8 mouse cellular contexts compared by ENCODE assay signal in the genomic region with DNA sequence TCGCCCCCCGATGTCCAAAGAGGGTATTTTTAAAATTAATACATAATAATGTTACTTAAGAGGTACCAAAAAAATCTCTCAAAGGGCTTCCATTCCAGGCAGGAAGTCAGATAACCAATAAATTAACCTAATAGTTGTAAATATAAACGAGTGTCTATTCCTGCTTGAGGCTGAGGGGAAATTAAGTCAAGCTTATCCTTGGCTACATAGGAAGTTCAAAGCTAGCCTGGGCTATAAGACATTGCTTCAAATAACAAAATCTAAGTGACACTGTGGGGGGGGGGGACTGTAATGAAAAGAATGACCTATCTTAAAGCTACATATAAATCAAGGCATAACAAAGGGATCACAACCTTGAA. TPM values are rescaled to one million over a fixed set of nuclear protein-coding genes. Genes with fewer than 3 reads are reported as not detected.
A peak's percentile ranks its signal among the peaks of the same experiment; 100 is the strongest.
DNase-seq lines count a peak whose midpoint lies in the region; ATAC-seq lines count a peak whose summit lies in the region.

No protein-coding gene starts in this region.

- DNase-seq in heart, postnatal 4 days, result no peak
- DNase-seq in adrenal gland, adult (ENCODE audit: inconsistent age in 2 of 2, low spot score in 1 of 2), result no peak
- DNase-seq in layer of hippocampus, postnatal 25 days (ENCODE audit: extremely low spot score in 1 of 2, low spot score in 1 of 2), result no peak
- no peak for DNase-seq in spleen, postnatal 14 days (ENCODE audit: low spot score in 2 of 2)

- peaks cover 13% of the 10 kb centered on the region for H3K4me1 ChIP-seq in heart, embryonic 12.5 days (replicated peaks)
- H3K4me1 ChIP-seq in forebrain, embryonic 16.5 days (replicated peaks; ENCODE audit: control insufficient read depth, insufficient read depth, low read length), result peaks cover 23% of the 10 kb centered on the region
- H3K4me1 ChIP-seq in liver, embryonic 16.5 days (ENCODE audit: control insufficient read depth, low read depth, low read length), result peaks cover 20% of the 10 kb centered on the region

- H3K4me2 ChIP-seq in heart, embryonic 12.5 days, result no peak overlapping the region
- peak overlapping the region; percentile 49 for H3K4me2 ChIP-seq in forebrain, embryonic 16.5 days (ENCODE audit: low read length)
- H3K4me2 ChIP-seq in liver, embryonic 16.5 days (ENCODE audit: low read depth, low read length), result peak overlapping the region; percentile 81

- peak overlapping the region; percentile 87; the same call in 1 of the 2 replicates for H3K4me3 ChIP-seq in heart, embryonic 12.5 days
- no peak overlapping the region; the same call in 1 of the 2 replicates for H3K4me3 ChIP-seq in forebrain, embryonic 16.5 days (replicated peaks; ENCODE audit: low read length)
- H3K4me3 ChIP-seq in liver, embryonic 16.5 days (ENCODE audit: low read depth, low read length), result no peak overlapping the region; the same call in 1 of the 2 replicates

- H3K9me3 ChIP-seq in heart, embryonic 12.5 days (replicated peaks), result no peaks in the 10 kb centered on the region
- H3K9me3 ChIP-seq in forebrain, embryonic 16.5 days (ENCODE audit: control insufficient read depth, low read length), result no peaks in the 10 kb centered on the region
- no peaks in the 10 kb centered on the region for H3K9me3 ChIP-seq in liver, embryonic 16.5 days (replicated peaks; ENCODE audit: control insufficient read depth, low read length)

- ATAC-seq in heart, embryonic 12.5 days (ENCODE audit: insufficient number of reproducible peaks, low FRiP score), result no peak
- peak; percentile 22 for ATAC-seq in CD4-positive, CD25-positive, alpha-beta regulatory T cell, adult 4 months
- ATAC-seq in forebrain, embryonic 16.5 days, result no peak
- ATAC-seq in liver, embryonic 16.5 days (ENCODE audit: low read depth), result no peak

- no peaks in the 10 kb centered on the region for H3K36me3 ChIP-seq in heart, embryonic 12.5 days
- no peaks in the 10 kb centered on the region for H3K36me3 ChIP-seq in forebrain, embryonic 16.5 days (ENCODE audit: control insufficient read depth, insufficient read depth)
- H3K36me3 ChIP-seq in liver, embryonic 16.5 days (ENCODE audit: control insufficient read depth, insufficient read depth), result no peaks in the 10 kb centered on the region

- H3K9ac ChIP-seq in heart, embryonic 12.5 days, result no peak overlapping the region
- H3K9ac ChIP-seq in forebrain, embryonic 16.5 days (replicated peaks; ENCODE audit: low read depth, low read length), result no peak overlapping the region
- no peak overlapping the region for H3K9ac ChIP-seq in liver, embryonic 16.5 days (ENCODE audit: low read depth, low read length)

- H3K27me3 ChIP-seq in heart, embryonic 12.5 days (replicated peaks), result no peaks in the 10 kb centered on the region
- no peaks in the 10 kb centered on the region for H3K27me3 ChIP-seq in forebrain, embryonic 16.5 days (replicated peaks; ENCODE audit: control insufficient read depth, insufficient read depth, low read length)
- H3K27me3 ChIP-seq in liver, embryonic 16.5 days (ENCODE audit: control insufficient read depth, insufficient read depth, low read depth, low read length), result no peaks in the 10 kb centered on the region

- peak overlapping the region; percentile 22 for H3K27ac ChIP-seq in heart, embryonic 12.5 days (ENCODE audit: poor library complexity, severe bottlenecking)
- no peak overlapping the region for H3K27ac ChIP-seq in forebrain, embryonic 16.5 days (ENCODE audit: low read length)
- H3K27ac ChIP-seq in liver, embryonic 16.5 days (ENCODE audit: low read length), result no peak overlapping the region; the same call in 1 of the 2 replicates

- WGBS in heart, embryonic 12.5 days, result 16% methylated on average over 3 of the region's 3 CpGs
- WGBS in forebrain, embryonic 16.5 days, result 22% methylated on average over 3 of the region's 3 CpGs
- WGBS in liver, embryonic 16.5 days (ENCODE audit: insufficient replicate concordance), result 6% methylated on average over 3 of the region's 3 CpGs

RNA-seq across cellular contexts. Expression of gene Gpatch8, which starts 0.5 kb away (rescaled TPM):
- polyA plus RNA-seq in heart, embryonic 12.5 days (2016; fragmentation: Nextera tagmentation; extraction: Ambion mirVana), result 38.9 and 42.7 TPM in 2 replicates
- 10 to 100 TPM; 29.5 to 29.7 TPM for total RNA-seq in heart, postnatal 4 days (2021)
- 10 to 100 TPM; 64.2 to 75.8 TPM for polyA plus RNA-seq in CD4-positive, CD25-positive, alpha-beta regulatory T cell, adult 4 months (2017; shearing (Covaris generic))
- 66.6 and 88.1 TPM in 2 replicates for polyA plus RNA-seq in forebrain, embryonic 16.5 days (2015; fragmentation: Nextera tagmentation; extraction: Ambion mirVana)
- 17.3 and 18.6 TPM in 2 replicates for polyA plus RNA-seq in liver, embryonic 16.5 days (2015; fragmentation: Nextera tagmentation; extraction: Ambion mirVana)
- 10 to 100 TPM; 38.3 to 49.4 TPM for total RNA-seq in layer of hippocampus, postnatal 25 days (2021)

RNA-seq across cellular contexts. Expression of gene Gm11627, which starts 22.6 kb away (rescaled TPM):
- polyA plus RNA-seq in heart, embryonic 12.5 days (2016; fragmentation: Nextera tagmentation; extraction: Ambion mirVana), result 10.9 and 11.6 TPM in 2 replicates
- total RNA-seq in heart, postnatal 4 days (2021), result 1 to 10 TPM; 4.4 to 5.3 TPM
- polyA plus RNA-seq in CD4-positive, CD25-positive, alpha-beta regulatory T cell, adult 4 months (2017; shearing (Covaris generic)), result not detected
- polyA plus RNA-seq in forebrain, embryonic 16.5 days (2015; fragmentation: Nextera tagmentation; extraction: Ambion mirVana), result 6.4 and 8.3 TPM in 2 replicates
- 0.26 and 0.35 TPM in 2 replicates for polyA plus RNA-seq in liver, embryonic 16.5 days (2015; fragmentation: Nextera tagmentation; extraction: Ambion mirVana)
- total RNA-seq in layer of hippocampus, postnatal 25 days (2021), result 1 to 10 TPM; 3.1 to 3.7 TPM

RNA-seq across cellular contexts. Expression of gene Fzd2, which starts 47.5 kb away (rescaled TPM):
- 32.0 and 33.8 TPM in 2 replicates for polyA plus RNA-seq in heart, embryonic 12.5 days (2016; fragmentation: Nextera tagmentation; extraction: Ambion mirVana)
- total RNA-seq in heart, postnatal 4 days (2021), result 10 to 100 TPM; 21.9 TPM
- not detected for polyA plus RNA-seq in CD4-positive, CD25-positive, alpha-beta regulatory T cell, adult 4 months (2017; shearing (Covaris generic))
- polyA plus RNA-seq in forebrain, embryonic 16.5 days (2015; fragmentation: Nextera tagmentation; extraction: Ambion mirVana), result 12.0 and 13.5 TPM in 2 replicates
- polyA plus RNA-seq in liver, embryonic 16.5 days (2015; fragmentation: Nextera tagmentation; extraction: Ambion mirVana), result 0.29 and 0.54 TPM in 2 replicates
- 1 to 10 TPM; 6.6 to 9.9 TPM for total RNA-seq in layer of hippocampus, postnatal 25 days (2021)
